Mouse (Mus musculus) fibroblast of lung, adult 2 months (primary cell): ENCODE measurements around the gene Npepps.

Experiments
- DNase-seq: peaks from one replicate; pipeline ENCODE4 v3.0.0-alpha.2; 2011; ENCODE audit warnings: low read depth

The Npepps gene

GRCm38 (mm10) chr11:97186947-97187763 lies 93.3 kb downstream of the Npepps start:
- peak; percentile 88 for DNase-seq

- no peak for DNase-seq
These were observed 94.5 kb downstream of the Npepps start for GRCm38 (mm10) chr11:97185704-97186614.

DNA sequence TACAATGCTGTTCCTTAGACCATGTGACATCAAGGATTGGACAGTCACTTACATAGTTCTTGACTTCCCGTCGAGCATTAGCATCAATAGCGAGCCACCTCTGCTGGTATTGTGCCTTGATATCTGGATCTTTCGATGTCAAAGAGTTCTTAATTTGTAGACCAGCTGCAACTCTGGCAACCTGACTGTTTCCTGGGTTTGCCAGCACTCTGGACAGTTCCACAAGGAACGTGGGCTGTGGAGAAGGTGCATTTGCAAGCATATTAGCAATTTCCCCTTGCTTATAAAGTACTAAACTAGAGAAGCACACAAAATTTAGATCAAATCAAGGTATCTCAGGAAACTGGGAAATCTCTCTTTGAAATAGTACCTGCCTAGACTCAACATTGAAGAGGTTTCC lies 95.6 kb downstream of the Npepps start:
- no peak for DNase-seq

- DNase-seq: no peak
These were observed 98.0 kb downstream of the Npepps start for GRCm38 (mm10) chr11:97182446-97182845.

- no peak for DNase-seq
These were observed 99.4 kb downstream of the Npepps start for GRCm38 (mm10) chr11:97181061-97181460.

- DNase-seq: no peak
These were observed 102.2 kb downstream of the Npepps start for GRCm38 (mm10) chr11:97178198-97178597.

- no peak for DNase-seq
These were observed 103.6 kb downstream of the Npepps start for GRCm38 (mm10) chr11:97176851-97177250.

- DNase-seq: no peak
These were observed 104.9 kb downstream of the Npepps start for GRCm38 (mm10) chr11:97175499-97175898.

- DNase-seq: no peak
These were observed 120.1 kb downstream of the Npepps start for GRCm38 (mm10) chr11:97160341-97160740.

- DNase-seq: no peak
These were observed 123.4 kb downstream of the Npepps start for GRCm38 (mm10) chr11:97156999-97157398.
